Mouse (Mus musculus): ENCODE results near the gene Tap1. TPM values are rescaled to one million over a fixed set of nuclear protein-coding genes. Genes with fewer than 3 reads are reported as not detected.

Tap1 gene
- polyA plus RNA-seq, 1 experiment = 0.06 TPM

GRCm38 (mm10) chr17:34207456-34207855 is 20.1 kb downstream of the Tap1 start:
- Histone ChIP-seq H3K36me3 (ENCODE audit: control insufficient read depth) (no peaks in the 10 kb centered on the region), H3K9me3 (ENCODE audit: control insufficient read depth, low read length) (0 out of 2 replicates have a peak, but pooled peaks cover 2% of the 10 kb centered on the region), H3K4me1 (ENCODE audit: control insufficient read depth) (peaks cover 44% of the 10 kb centered on the region), H3K4me3 (replicated peaks) (no peak overlapping the region), H3K27me3 (ENCODE audit: control insufficient read depth) (peaks cover 14% of the 10 kb centered on the region)
- no peak for TF ChIP-seq TAL1 (IDR thresholded peaks at IDR 0.05; ENCODE audit: low read length)
- TF ChIP-seq GATA1 (IDR thresholded peaks at IDR 0.05; ENCODE audit: low read length) = no peak

- Histone ChIP-seq H3K27me3 (ENCODE audit: control insufficient read depth) (peaks cover 13% of the 10 kb centered on the region), H3K36me3 (ENCODE audit: control insufficient read depth) (no peaks in the 10 kb centered on the region), H3K9me3 (ENCODE audit: control insufficient read depth, low read length) (0 out of 2 replicates have a peak, but pooled peaks cover 2% of the 10 kb centered on the region), H3K4me1 (ENCODE audit: control insufficient read depth) (peaks cover 44% of the 10 kb centered on the region), H3K4me3 (replicated peaks) (no peak overlapping the region)
- no peak for TF ChIP-seq TAL1 (IDR thresholded peaks at IDR 0.05; ENCODE audit: low read length)
- TF ChIP-seq GATA1 (IDR thresholded peaks at IDR 0.05; ENCODE audit: low read length) = no peak
These were observed 20.5 kb downstream of the Tap1 start for GRCm38 (mm10) chr17:34207866-34208265.

GRCm38 (mm10) chr17:34208421-34208820 is 21.1 kb downstream of the Tap1 start:
- peaks cover 44% of the 10 kb centered on the region for H3K4me1 ChIP-seq (ENCODE audit: control insufficient read depth)
- TF ChIP-seq TAL1 (IDR thresholded peaks at IDR 0.05; ENCODE audit: low read length) = no peak
- no peak for TF ChIP-seq GATA1 (IDR thresholded peaks at IDR 0.05; ENCODE audit: low read length)
- H3K4me3 ChIP-seq (replicated peaks) = no peak overlapping the region
- H3K36me3 ChIP-seq (ENCODE audit: control insufficient read depth) = no peaks in the 10 kb centered on the region
- H3K27me3 ChIP-seq (ENCODE audit: control insufficient read depth) = peaks cover 10% of the 10 kb centered on the region
- 0 out of 2 replicates have a peak, but pooled peaks cover 2% of the 10 kb centered on the region for H3K9me3 ChIP-seq (ENCODE audit: control insufficient read depth, low read length)

GRCm38 (mm10) chr17:34209680-34210079 is 22.3 kb downstream of the Tap1 start:
- H3K4me1 ChIP-seq (ENCODE audit: control insufficient read depth) = peaks cover 33% of the 10 kb centered on the region

GRCm38 (mm10) chr17:34210599-34210998 is 23.2 kb downstream of the Tap1 start:
- Histone ChIP-seq H3K4me1 (ENCODE audit: control insufficient read depth) (peaks cover 24% of the 10 kb centered on the region), H3K9me3 (ENCODE audit: control insufficient read depth, low read length) (0 out of 2 replicates have a peak, but pooled peaks cover 2% of the 10 kb centered on the region), H3K4me3 (replicated peaks) (no peak overlapping the region), H3K36me3 (ENCODE audit: control insufficient read depth) (no peaks in the 10 kb centered on the region), H3K27me3 (ENCODE audit: control insufficient read depth) (peaks cover 17% of the 10 kb centered on the region)
- TF ChIP-seq TAL1 (IDR thresholded peaks at IDR 0.05; ENCODE audit: low read length) (no peak), GATA1 (IDR thresholded peaks at IDR 0.05; ENCODE audit: low read length) (no peak)

More at GRCm38 (mm10) chr17:34209680-34210079, 22.3 kb downstream of the Tap1 start:
- H3K4me3 ChIP-seq (replicated peaks) = no peak overlapping the region
- no peak for TF ChIP-seq TAL1 (IDR thresholded peaks at IDR 0.05; ENCODE audit: low read length)
- peaks cover 17% of the 10 kb centered on the region for H3K27me3 ChIP-seq (ENCODE audit: control insufficient read depth)
- 0 out of 2 replicates have a peak, but pooled peaks cover 2% of the 10 kb centered on the region for H3K9me3 ChIP-seq (ENCODE audit: control insufficient read depth, low read length)
- H3K36me3 ChIP-seq (ENCODE audit: control insufficient read depth) = no peaks in the 10 kb centered on the region

GRCm38 (mm10) chr17:34211746-34212365 is 24.5 kb downstream of the Tap1 start:
- Histone ChIP-seq H3K36me3 (ENCODE audit: control insufficient read depth) (no peaks in the 10 kb centered on the region), H3K4me3 (replicated peaks) (no peak overlapping the region), H3K27me3 (ENCODE audit: control insufficient read depth) (peaks cover 20% of the 10 kb centered on the region), H3K4me1 (ENCODE audit: control insufficient read depth) (peaks cover 18% of the 10 kb centered on the region), H3K9me3 (ENCODE audit: control insufficient read depth, low read length) (0 out of 2 replicates have a peak, but pooled peaks cover 2% of the 10 kb centered on the region)
- no peak for TF ChIP-seq GATA1 (IDR thresholded peaks at IDR 0.05; ENCODE audit: low read length)
- no peak for TF ChIP-seq TAL1 (IDR thresholded peaks at IDR 0.05; ENCODE audit: low read length)

GRCm38 (mm10) chr17:34213936-34214335 is 26.6 kb downstream of the Tap1 start:
- Histone ChIP-seq H3K4me1 (ENCODE audit: control insufficient read depth) (peaks cover 30% of the 10 kb centered on the region), H3K4me3 (replicated peaks) (no peak overlapping the region), H3K27me3 (ENCODE audit: control insufficient read depth) (peaks cover 20% of the 10 kb centered on the region), H3K36me3 (ENCODE audit: control insufficient read depth) (no peaks in the 10 kb centered on the region), H3K9me3 (ENCODE audit: control insufficient read depth, low read length) (0 out of 2 replicates have a peak, but pooled peaks cover 2% of the 10 kb centered on the region)
- TF ChIP-seq GATA1 (IDR thresholded peaks at IDR 0.05; ENCODE audit: low read length) (no peak), TAL1 (IDR thresholded peaks at IDR 0.05; ENCODE audit: low read length) (no peak)

GRCm38 (mm10) chr17:34215176-34215575 is 27.8 kb downstream of the Tap1 start:
- Histone ChIP-seq H3K4me1 (ENCODE audit: control insufficient read depth) (peaks cover 30% of the 10 kb centered on the region), H3K9me3 (ENCODE audit: control insufficient read depth, low read length) (no peaks in the 10 kb centered on the region), H3K27me3 (ENCODE audit: control insufficient read depth) (peaks cover 20% of the 10 kb centered on the region), H3K4me3 (replicated peaks) (no peak overlapping the region), H3K36me3 (ENCODE audit: control insufficient read depth) (no peaks in the 10 kb centered on the region)
- no peak for TF ChIP-seq TAL1 (IDR thresholded peaks at IDR 0.05; ENCODE audit: low read length)
- no peak for TF ChIP-seq GATA1 (IDR thresholded peaks at IDR 0.05; ENCODE audit: low read length)

GRCm38 (mm10) chr17:34217216-34217928 is 30.0 kb downstream of the Tap1 start:
- no peak overlapping the region for H3K4me3 ChIP-seq (replicated peaks)
- peaks cover 13% of the 10 kb centered on the region for H3K4me1 ChIP-seq (ENCODE audit: control insufficient read depth)
- no peaks in the 10 kb centered on the region for H3K36me3 ChIP-seq (ENCODE audit: control insufficient read depth)
- H3K9me3 ChIP-seq (ENCODE audit: control insufficient read depth, low read length) = no peaks in the 10 kb centered on the region
- no peak for TF ChIP-seq GATA1 (IDR thresholded peaks at IDR 0.05; ENCODE audit: low read length)
- no peak for TF ChIP-seq TAL1 (IDR thresholded peaks at IDR 0.05; ENCODE audit: low read length)
- peaks cover 9% of the 10 kb centered on the region; the same call in 1 of the 2 replicates for H3K27me3 ChIP-seq (ENCODE audit: control insufficient read depth)
